In the genomic region with DNA sequence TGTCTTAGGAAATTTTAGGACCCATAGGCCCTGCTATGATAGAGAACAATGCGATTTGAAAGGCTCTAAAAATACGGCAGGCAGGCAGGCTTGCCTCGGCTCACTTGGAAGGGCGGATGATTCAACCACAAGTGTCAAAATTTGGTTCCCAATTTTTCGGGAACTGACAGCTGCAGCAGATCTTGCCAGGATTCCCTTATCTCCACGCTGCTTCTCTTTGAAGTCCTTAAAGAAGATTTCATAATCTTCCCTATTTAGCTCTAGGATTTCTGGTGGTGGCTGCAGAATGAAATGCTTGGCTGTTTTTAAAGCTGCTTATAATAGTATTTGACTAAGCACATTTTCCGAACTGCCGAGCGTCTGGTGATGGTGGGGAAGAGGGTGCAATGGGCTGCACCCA, we compare ENCODE assay signal across 11 mouse cellular contexts. TPM values are rescaled to one million over a fixed set of nuclear protein-coding genes. Genes with fewer than 3 reads are reported as not detected.
DNase-seq lines count a peak whose midpoint lies in the region; ATAC-seq lines count a peak whose summit lies in the region.
"Had no signal": no experiment of that assay in that cellular context is flagged by ENCODE, and none has a peak within 500 bp of the region (broad histone marks: within the 10 kb centered on the region; RNA-seq: fewer than 3 reads in every experiment).

No protein-coding gene starts in this region.

- H3K27me3 ChIP-seq in heart, embryonic 12.5 days (replicated peaks), result no peaks in the 10 kb centered on the region
- no peaks in the 10 kb centered on the region for H3K27me3 ChIP-seq in kidney, embryonic 15.5 days
- H3K27me3 ChIP-seq: liver, embryonic 15.5 days had no signal

- ATAC-seq in heart, embryonic 12.5 days (ENCODE audit: insufficient number of reproducible peaks, low FRiP score), result no peak
- no peak for ATAC-seq in kidney, embryonic 15.5 days (replicated peaks; ENCODE audit: low FRiP score)

- no peak overlapping the region for H3K4me3 ChIP-seq in heart, embryonic 12.5 days
- H3K4me3 ChIP-seq in kidney, embryonic 15.5 days (replicated peaks), result no peak overlapping the region
- H3K4me3 ChIP-seq: erythroblast, embryonic 14.5 days; liver, embryonic 15.5 days had no signal

- no peak overlapping the region for H3K4me2 ChIP-seq in heart, embryonic 12.5 days
- H3K4me2 ChIP-seq in kidney, embryonic 15.5 days, result no peak overlapping the region
- H3K4me2 ChIP-seq: liver, embryonic 15.5 days had no signal

- peak; percentile 29 for DNase-seq in heart, adult 8-10 months (ENCODE audit: low spot score)
- peak; percentile 35 to 38 for DNase-seq in adrenal gland, postnatal 36 days
- DNase-seq in frontal cortex, adult 2 months (ENCODE audit: extremely low spot score in 1 of 2, low spot score in 1 of 2), result peak; percentile 77 to 87
- DNase-seq in left cerebral cortex, postnatal 36 days (ENCODE audit: low spot score in 2 of 2), result peak; percentile 68 to 72
- DNase-seq in adipocyte (ENCODE audit: low spot score), result no peak
- DNase-seq: cerebellum, postnatal 25 days; thymus, adult 2 months had no signal

- 70% methylated on average over 9 of the region's 9 CpGs for WGBS in heart, embryonic 12.5 days
- 86% methylated on average over 9 of the region's 9 CpGs for WGBS in kidney, embryonic 15.5 days

- H3K27ac ChIP-seq in heart, embryonic 12.5 days (ENCODE audit: poor library complexity, severe bottlenecking), result no peak overlapping the region
- H3K27ac ChIP-seq in kidney, embryonic 15.5 days, result no peak overlapping the region
- H3K27ac ChIP-seq: liver, embryonic 15.5 days had no signal

- no peak overlapping the region for H3K9ac ChIP-seq in heart, embryonic 12.5 days
- H3K9ac ChIP-seq in kidney, embryonic 15.5 days, result no peak overlapping the region
- H3K9ac ChIP-seq: liver, embryonic 15.5 days had no signal

- H3K4me1 ChIP-seq in heart, embryonic 12.5 days (replicated peaks), result 0 out of 2 replicates have a peak, but pooled peaks cover 3% of the 10 kb centered on the region
- H3K4me1 ChIP-seq in kidney, embryonic 15.5 days, result peaks cover 3% of the 10 kb centered on the region; the same call in 1 of the 2 replicates
- H3K4me1 ChIP-seq: liver, embryonic 15.5 days had no signal

- H3K36me3 ChIP-seq in heart, embryonic 12.5 days, result peaks cover 32% of the 10 kb centered on the region
- peaks cover 21% of the 10 kb centered on the region for H3K36me3 ChIP-seq in kidney, embryonic 15.5 days
- H3K36me3 ChIP-seq: liver, embryonic 15.5 days had no signal

- H3K9me3 ChIP-seq in heart, embryonic 12.5 days (replicated peaks), result peaks cover 10% of the 10 kb centered on the region; the same call in 1 of the 2 replicates
- H3K9me3 ChIP-seq in kidney, embryonic 15.5 days (replicated peaks), result no peaks in the 10 kb centered on the region
- H3K9me3 ChIP-seq: liver, embryonic 15.5 days had no signal

- intact Hi-C loops in left cerebral cortex, postnatal 36 days (cut with DNase I), result no loop called here

RNA-seq across cellular contexts. Expression of gene Ift81, which starts 28.8 kb away (rescaled TPM):
- total RNA-seq in heart, adult 8-10 months (2022), result 10 to 100 TPM; 64.5 to 96.2 (median 80.6) TPM
- 25.2 and 30.0 TPM in 2 replicates for polyA plus RNA-seq in heart, embryonic 12.5 days (2016; fragmentation: Nextera tagmentation; extraction: Ambion mirVana)
- total RNA-seq in adrenal gland, postnatal 36 days (2021), result 10 to 100 TPM in 1 of 2 experiments, 1 to 10 TPM in 1; 9.7 to 19.0 TPM
- 24.0 and 29.0 TPM in 2 replicates for polyA plus RNA-seq in frontal cortex, adult 2 months (2012; rRNA removed)
- 10 to 100 TPM; 37.1 to 46.0 TPM for total RNA-seq in left cerebral cortex, postnatal 36 days (2021)
- 41.4 and 43.0 TPM in 2 replicates for polyA plus RNA-seq in kidney, embryonic 15.5 days (2015; fragmentation: Nextera tagmentation; extraction: Ambion mirVana)
- polyA plus RNA-seq: erythroblast, embryonic 14.5 days had no signal

RNA-seq across cellular contexts. Expression of gene P2rx7, which starts 58.2 kb away (rescaled TPM):
- total RNA-seq in heart, adult 8-10 months (2022), result 1 to 10 TPM; 3.1 to 3.6 (median 3.4) TPM
- 0.76 and 0.91 TPM in 2 replicates for polyA plus RNA-seq in heart, embryonic 12.5 days (2016; fragmentation: Nextera tagmentation; extraction: Ambion mirVana)
- total RNA-seq in adrenal gland, postnatal 36 days (2021), result 1 to 10 TPM; 2.1 to 2.3 TPM
- 14.3 and 16.3 TPM in 2 replicates for polyA plus RNA-seq in frontal cortex, adult 2 months (2012; rRNA removed)
- 1 to 10 TPM; 8.0 to 8.8 TPM for total RNA-seq in left cerebral cortex, postnatal 36 days (2021)
- polyA plus RNA-seq in kidney, embryonic 15.5 days (2015; fragmentation: Nextera tagmentation; extraction: Ambion mirVana), result 0.94 and 1.4 TPM in 2 replicates
- polyA plus RNA-seq: erythroblast, embryonic 14.5 days had no signal
